Mouse (Mus musculus) heart, embryonic 10.5 days (tissue): Measurements from ENCODE around the gene Mosmo. TPM values are rescaled to one million over a fixed set of nuclear protein-coding genes. Genes with fewer than 3 reads are reported as not detected.

ENCODE experiments used
- DNase-seq: peaks from one replicate; pipeline ENCODE4 v3.0.0-alpha.2; 2017; ENCODE audit warnings: low spot score
- H3K27ac ChIP-seq: fragments of 300-500 bp; sonication (generic); 2 replicates; pipeline ENCODE4 v1.5.1; 2016; ENCODE audit warnings: mild to moderate bottlenecking
- H3K27me3 ChIP-seq: fragments of 300-500 bp; sonication (generic); 2 replicates; pipeline ENCODE4 v1.6.1; 2016; ENCODE audit warnings: mild to moderate bottlenecking; ENCODE audit not compliant: poor library complexity, insufficient read depth, severe bottlenecking
- H3K36me3 ChIP-seq: fragments of 300-500 bp; sonication (generic); 2 replicates; pipeline ENCODE4 v1.6.1; 2016; ENCODE audit warnings: mild to moderate bottlenecking, moderate library complexity
- H3K4me1 ChIP-seq: fragments of 300-500 bp; sonication (generic); 2 replicates; pipeline ENCODE4 v1.6.1; 2016; ENCODE audit warnings: mild to moderate bottlenecking
- H3K4me3 ChIP-seq: fragments of 300-500 bp; sonication (generic); 2 replicates; pipeline ENCODE4 v1.5.1; 2016; ENCODE audit warnings: mild to moderate bottlenecking, moderate library complexity
- H3K9me3 ChIP-seq: fragments of 300-500 bp; sonication (generic); 2 replicates; pipeline ENCODE4 v1.6.1; 2016; ENCODE audit warnings: mild to moderate bottlenecking, moderate library complexity
- WGBS: fragments of 180-500 bp; shearing (Covaris S2); methylation state at CpG from one replicate; pipeline ENCODE4 v1.1.7; 2016; 5-methylcytosine and 5-hydroxymethylcytosine counted together
- polyA plus RNA-seq: library from polyadenylated mRNA; unstranded; fragments of >200 nt; fragmentation: Nextera tagmentation; extraction: Ambion mirVana; gene quantifications from 2 replicates; pipeline ENCODE4 v1.2.1, GENCODE M21; 2016

Gene Mosmo
- 11.5 and 12.5 TPM in 2 replicates for polyA plus RNA-seq

DNA sequence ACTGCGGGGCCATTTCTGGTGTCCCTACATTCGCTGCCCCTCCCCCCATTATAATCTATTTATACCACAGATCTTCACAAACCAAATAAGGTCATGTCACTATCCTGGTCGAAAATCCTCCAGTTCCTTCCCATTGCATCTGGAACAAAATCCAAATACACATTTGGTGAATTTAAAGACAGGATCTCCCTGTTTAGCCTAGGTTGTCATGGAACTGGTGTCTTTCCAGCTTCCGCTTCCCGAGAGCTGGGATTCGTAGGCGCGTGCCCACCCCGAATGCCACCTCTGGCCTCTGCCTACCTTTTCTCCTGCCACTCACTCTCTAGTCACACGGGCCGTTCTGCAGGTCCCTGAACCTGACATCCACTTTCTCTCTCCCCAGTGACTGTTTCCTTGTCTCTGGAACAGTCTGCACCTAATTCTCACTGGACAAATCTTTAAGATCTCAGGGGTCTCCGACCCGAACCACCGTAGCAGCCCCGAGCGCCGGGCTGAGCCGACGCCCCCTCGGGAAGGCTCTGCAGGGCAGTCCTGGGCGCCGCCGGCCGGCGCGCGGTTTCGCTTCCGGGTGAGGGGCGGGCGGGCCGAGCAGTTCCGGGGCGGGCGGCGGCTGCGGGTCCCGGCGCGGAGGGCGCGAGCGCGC, at the start of gene Mosmo:
Gene Mosmo (plus strand): TSS at position 618 of the 643 bp plus-strand sequence.
- Histone ChIP-seq H3K4me3 (peak within 1 kb of the TSS; percentile 95), H3K9me3 (no peaks in the 10 kb centered on the region), H3K27me3 (no peaks in the 10 kb centered on the region), H3K36me3 (no peaks in the 10 kb centered on the region), H3K4me1 (peaks cover 49% of the 10 kb centered on the region), H3K27ac (peak within 1 kb of the TSS; percentile 95)
- under 1% methylated on average over 43 of the region's 44 CpGs for WGBS
- DNase-seq: peak; percentile 87

DNA sequence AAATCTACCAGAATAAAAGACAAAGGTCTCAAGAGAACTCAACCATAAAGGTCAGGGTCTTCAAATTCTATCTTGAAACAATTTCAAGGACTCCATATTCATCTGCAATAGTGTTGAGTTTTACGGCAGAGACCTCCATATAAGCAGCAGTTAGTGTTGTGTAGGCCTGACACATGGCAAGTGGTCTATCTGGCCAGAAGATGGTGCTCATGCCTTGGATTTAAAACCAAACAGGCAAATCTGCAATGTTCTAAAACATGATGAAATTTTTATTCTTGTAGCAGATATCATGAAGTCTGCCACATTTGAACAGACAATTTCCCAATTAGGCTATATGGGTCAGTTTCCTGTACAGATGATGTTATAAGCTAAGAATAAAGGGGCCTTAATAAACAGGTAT, 44.9 kb upstream of the Mosmo start:
- H3K4me1 ChIP-seq: peaks cover 9% of the 10 kb centered on the region
- H3K27me3 ChIP-seq: no peaks in the 10 kb centered on the region
- H3K4me3 ChIP-seq: no peak overlapping the region
- no peak overlapping the region for H3K27ac ChIP-seq
- H3K36me3 ChIP-seq: peaks cover 2% of the 10 kb centered on the region; the same call in 1 of the 2 replicates
- DNase-seq: no peak
- WGBS: 67% methylated on average over 1 of the region's 1 CpGs
- H3K9me3 ChIP-seq: no peaks in the 10 kb centered on the region

DNA sequence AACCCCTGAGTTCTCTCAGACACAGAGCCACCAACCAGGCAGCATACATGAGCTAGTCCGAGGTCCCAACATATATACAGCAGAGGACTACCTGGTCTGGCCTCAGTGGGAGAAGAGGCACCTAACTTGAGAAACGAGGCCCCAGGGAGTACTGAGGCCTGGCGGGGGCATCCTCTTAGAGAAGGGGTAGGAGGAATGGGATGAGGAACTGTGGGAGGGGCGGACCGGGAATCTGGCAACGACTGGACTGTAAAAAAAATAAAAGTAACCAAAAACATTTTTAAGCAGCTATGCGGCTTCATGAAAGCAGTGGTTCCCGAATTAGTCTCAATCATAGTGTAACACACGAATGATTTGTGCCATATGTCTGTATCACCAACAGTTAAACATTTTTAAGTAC, 43.1 kb upstream of the Mosmo start:
- Histone ChIP-seq H3K4me1 (peaks cover 9% of the 10 kb centered on the region), H3K9me3 (no peaks in the 10 kb centered on the region), H3K27ac (peak overlapping the region; percentile 99), H3K27me3 (no peaks in the 10 kb centered on the region), H3K4me3 (peak overlapping the region; percentile 97), H3K36me3 (peaks cover 19% of the 10 kb centered on the region)
- WGBS: 8% methylated on average over 9 of the region's 9 CpGs
- DNase-seq: no peak

DNA sequence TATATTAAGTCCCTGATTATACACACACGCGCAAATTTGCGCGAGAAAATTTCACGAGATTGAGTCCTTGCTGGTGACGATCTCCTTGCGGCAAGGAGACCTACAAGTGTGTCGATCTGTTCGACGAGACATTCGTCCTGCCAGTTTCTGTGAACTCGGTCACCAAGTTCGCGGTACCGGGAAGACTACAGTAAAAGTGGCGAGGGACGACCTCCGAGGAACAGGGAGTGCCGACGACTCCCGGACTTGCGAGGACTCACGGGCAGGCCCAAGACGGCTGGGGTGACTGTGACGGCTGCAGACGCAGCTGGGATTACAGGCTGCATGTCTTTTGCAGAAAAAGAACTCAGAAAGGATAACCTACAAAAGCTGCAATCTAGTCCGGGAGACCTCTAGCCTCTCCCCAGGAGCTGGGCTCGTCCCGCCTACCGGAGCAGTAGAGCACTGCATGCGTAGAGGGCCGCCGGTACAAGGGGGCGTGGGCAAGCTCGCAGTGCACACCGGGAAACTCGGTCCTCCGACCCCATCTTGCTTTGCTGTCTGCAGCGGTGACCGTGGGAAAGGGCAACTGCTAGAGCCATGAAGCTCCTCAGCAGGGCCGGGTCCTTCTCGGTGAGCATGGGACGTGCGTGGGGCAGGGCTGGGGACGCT, 42.6 kb upstream of the Mosmo start, which contains the start of gene Uqcrc2:
Gene Uqcrc2 (plus strand): TSS at position 466 of the 651 bp plus-strand sequence.
- H3K27me3 ChIP-seq: no peaks in the 10 kb centered on the region
- H3K27ac ChIP-seq: peak within 1 kb of the TSS; percentile 99
- under 1% methylated on average over 45 of the region's 45 CpGs for WGBS
- peaks cover 24% of the 10 kb centered on the region for H3K36me3 ChIP-seq
- H3K9me3 ChIP-seq: no peaks in the 10 kb centered on the region
- peak; percentile 97 for DNase-seq
- peak within 1 kb of the TSS; percentile 97 for H3K4me3 ChIP-seq
- peaks cover 9% of the 10 kb centered on the region for H3K4me1 ChIP-seq

GRCm38 (mm10) chr7:120635362-120635781, 42.0 kb upstream of the Mosmo start:
- Histone ChIP-seq H3K4me1 (peaks cover 9% of the 10 kb centered on the region), H3K27ac (peak overlapping the region; percentile 99), H3K9me3 (no peaks in the 10 kb centered on the region), H3K27me3 (no peaks in the 10 kb centered on the region), H3K36me3 (peaks cover 30% of the 10 kb centered on the region), H3K4me3 (peak overlapping the region; percentile 97)
- WGBS: 0% methylated on average over 32 of the region's 32 CpGs
- no peak for DNase-seq

GRCm38 (mm10) chr7:120635821-120636220, 41.6 kb upstream of the Mosmo start:
- no peak for DNase-seq
- WGBS: 1% methylated on average over 11 of the region's 11 CpGs
- Histone ChIP-seq H3K27ac (peak overlapping the region; percentile 99), H3K36me3 (peaks cover 34% of the 10 kb centered on the region), H3K27me3 (no peaks in the 10 kb centered on the region), H3K4me1 (peaks cover 9% of the 10 kb centered on the region), H3K4me3 (peak overlapping the region; percentile 97), H3K9me3 (no peaks in the 10 kb centered on the region)

GRCm38 (mm10) chr7:120643217-120643616, 34.2 kb upstream of the Mosmo start:
- Histone ChIP-seq H3K9me3 (no peaks in the 10 kb centered on the region), H3K27ac (no peak overlapping the region), H3K36me3 (peaks cover 93% of the 10 kb centered on the region), H3K27me3 (no peaks in the 10 kb centered on the region), H3K4me3 (no peak overlapping the region), H3K4me1 (no peaks in the 10 kb centered on the region)
- WGBS: 70% methylated on average over 4 of the region's 4 CpGs
- no peak for DNase-seq

DNA sequence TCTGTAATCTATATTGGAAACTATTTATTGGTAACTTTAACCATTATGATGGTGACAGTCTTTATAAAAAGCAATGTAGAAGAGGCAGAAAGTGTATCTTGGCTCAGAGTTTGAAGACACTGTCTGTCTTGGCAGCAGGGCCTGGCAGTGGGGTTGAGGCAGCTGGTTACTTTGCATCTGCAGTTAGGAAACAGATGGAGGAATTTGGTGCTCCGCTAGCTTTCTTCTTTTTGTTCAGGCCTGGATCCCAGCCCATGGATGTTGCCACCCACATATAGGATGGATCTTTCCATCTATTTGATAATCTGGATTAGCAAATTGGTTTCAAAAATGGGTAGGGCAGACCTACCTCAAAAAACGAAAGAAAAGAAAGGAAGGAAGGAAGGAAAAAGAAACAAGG, 29.6 kb upstream of the Mosmo start:
- Histone ChIP-seq H3K27ac (no peak overlapping the region), H3K4me3 (no peak overlapping the region), H3K36me3 (peaks cover 99% of the 10 kb centered on the region), H3K4me1 (no peaks in the 10 kb centered on the region), H3K27me3 (no peaks in the 10 kb centered on the region), H3K9me3 (no peaks in the 10 kb centered on the region)
- 87% methylated on average over 2 of the region's 2 CpGs for WGBS
- DNase-seq: no peak

DNA sequence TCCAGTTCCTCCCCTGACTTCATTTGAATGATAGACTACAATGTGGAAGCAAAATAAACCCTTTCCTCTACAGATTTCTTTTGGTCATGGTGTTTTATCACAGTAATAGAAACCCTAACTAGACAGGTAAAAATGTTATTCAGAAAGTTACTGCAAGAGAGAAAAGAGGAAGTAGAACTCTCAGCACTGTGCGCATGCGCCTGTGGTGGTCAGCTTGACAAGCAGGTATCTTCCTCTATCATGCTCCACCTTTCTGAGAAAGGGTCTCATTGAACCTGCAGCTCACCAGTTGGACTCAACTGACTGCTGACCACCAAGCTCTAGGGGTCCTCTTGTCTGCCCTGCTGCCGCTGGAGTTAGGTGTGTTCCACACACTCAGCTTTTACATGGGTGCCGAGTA, 15.3 kb upstream of the Mosmo start:
- H3K27ac ChIP-seq: no peak overlapping the region
- WGBS: 86% methylated on average over 4 of the region's 4 CpGs

DNA sequence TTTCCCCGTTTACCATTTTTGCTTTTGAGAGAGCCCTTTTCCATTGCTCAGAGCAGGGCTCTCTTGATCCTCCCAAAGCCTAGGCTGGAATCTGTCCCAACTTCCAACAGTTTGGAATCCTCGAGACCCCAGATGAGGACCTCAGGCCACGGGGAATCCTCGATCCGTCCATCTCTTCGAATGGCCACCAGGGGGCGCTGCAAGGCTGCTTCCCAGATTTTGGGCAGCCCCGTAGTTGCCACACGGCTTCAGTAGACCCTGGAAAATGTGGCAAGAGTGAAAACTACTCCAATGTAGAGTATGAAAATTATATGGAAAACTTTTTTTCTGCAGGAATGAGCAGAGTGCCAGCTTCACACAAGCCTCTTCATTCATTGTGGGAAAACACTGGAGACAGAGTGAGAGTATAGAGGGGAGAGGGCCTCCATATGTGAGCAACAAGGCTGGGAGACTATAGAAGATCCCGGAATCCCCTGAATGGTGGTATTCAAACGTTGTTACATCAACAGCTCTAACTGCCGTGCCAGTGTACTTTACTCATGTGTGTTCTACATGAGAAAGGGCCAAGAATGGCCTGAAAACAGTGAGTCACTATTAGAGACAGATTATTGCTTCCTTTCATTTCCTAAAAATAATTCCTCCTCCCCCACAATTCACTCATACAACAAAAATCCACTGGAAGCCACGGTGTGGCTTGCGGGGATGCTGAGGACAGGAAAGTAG, 7.1 kb upstream of the Mosmo start, which contains the start of gene Pdzd9:
Gene Pdzd9 (minus strand): TSS at position 191 of the 723 bp plus-strand sequence.
- no peaks in the 10 kb centered on the region for H3K9me3 ChIP-seq
- DNase-seq: peak; percentile 91
- WGBS: 22% methylated on average over 14 of the region's 14 CpGs

More for the DNA sequence above, 15.3 kb upstream of the Mosmo start:
- no peak overlapping the region for H3K4me3 ChIP-seq
- H3K4me1 ChIP-seq: no peaks in the 10 kb centered on the region
- H3K27me3 ChIP-seq: no peaks in the 10 kb centered on the region
- no peak for DNase-seq
- no peaks in the 10 kb centered on the region for H3K9me3 ChIP-seq
- H3K36me3 ChIP-seq: peaks cover 35% of the 10 kb centered on the region

GRCm38 (mm10) chr7:120671271-120671670, 6.1 kb upstream of the Mosmo start:
- WGBS: 75% methylated on average over 2 of the region's 2 CpGs
- peaks cover 10% of the 10 kb centered on the region for H3K4me1 ChIP-seq

More for the DNA sequence above, 7.1 kb upstream of the Mosmo start, which contains the start of gene Pdzd9:
- H3K4me1 ChIP-seq: peaks cover 7% of the 10 kb centered on the region
- H3K27me3 ChIP-seq: no peaks in the 10 kb centered on the region
- H3K4me3 ChIP-seq: no peak within 1 kb of the TSS
- H3K36me3 ChIP-seq: no peaks in the 10 kb centered on the region
- H3K27ac ChIP-seq: no peak within 1 kb of the TSS

DNA sequence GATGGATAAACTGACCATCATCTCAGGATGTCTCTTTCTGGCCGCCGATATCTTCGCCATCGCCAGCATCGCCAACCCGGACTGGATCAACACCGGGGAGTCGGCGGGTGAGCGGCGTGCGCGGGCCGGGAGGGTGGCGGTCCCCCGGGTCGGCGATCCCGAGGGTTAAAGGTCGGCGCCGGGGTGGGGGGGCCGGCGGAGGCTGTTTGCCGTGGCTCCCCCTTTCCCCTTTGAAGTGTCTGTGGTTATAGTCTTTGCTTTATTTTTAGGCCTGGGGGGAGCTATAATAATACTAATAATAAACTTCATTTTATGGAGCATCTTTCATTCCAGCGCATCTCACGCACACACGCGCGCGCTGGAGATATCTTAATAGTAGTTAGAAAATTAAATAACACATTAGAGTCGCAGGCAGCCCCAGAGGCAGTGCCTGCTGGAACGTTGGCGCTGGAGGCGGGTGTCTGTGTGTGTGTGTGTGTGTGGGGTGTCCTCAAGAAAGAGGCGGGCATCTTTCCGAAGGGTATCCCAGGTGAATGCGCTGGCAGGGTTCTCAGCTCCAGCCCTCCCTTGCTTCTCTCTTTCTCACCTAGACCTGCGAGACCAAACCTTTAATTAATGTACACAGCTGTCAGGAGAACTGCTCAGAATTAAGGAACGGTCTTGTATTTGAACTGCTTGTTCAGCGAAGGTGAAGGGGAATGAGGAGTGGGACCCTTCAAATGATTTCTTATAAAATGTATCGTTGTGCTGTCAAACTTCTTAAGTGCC, 530 bp downstream of the Mosmo start:
- Histone ChIP-seq H3K27ac (peak overlapping the region; percentile 95), H3K4me1 (peaks cover 50% of the 10 kb centered on the region), H3K27me3 (no peaks in the 10 kb centered on the region), H3K36me3 (no peaks in the 10 kb centered on the region), H3K9me3 (no peaks in the 10 kb centered on the region), H3K4me3 (peak overlapping the region; percentile 95)
- 3% methylated on average over 42 of the region's 42 CpGs for WGBS
- no peak for DNase-seq

More at GRCm38 (mm10) chr7:120671271-120671670, 6.1 kb upstream of the Mosmo start:
- no peak for DNase-seq
- Histone ChIP-seq H3K36me3 (no peaks in the 10 kb centered on the region), H3K27me3 (no peaks in the 10 kb centered on the region), H3K9me3 (no peaks in the 10 kb centered on the region), H3K27ac (no peak overlapping the region), H3K4me3 (no peak overlapping the region)
